Mouse (Mus musculus) left cerebral cortex, adult 2 months (tissue): ENCODE data around the gene Trak1. TPM values are rescaled to one million over a fixed set of nuclear protein-coding genes. Genes with fewer than 3 reads are reported as not detected.
A peak's percentile ranks its signal among the peaks of the same experiment; 100 is the strongest.

Experiments
- DNase-seq, 2 experiments: peaks; one replicate each; pipeline ENCODE4 v3.0.0; 2021 to 2022; ENCODE audit warnings: low spot score in 2 of 2, mixed read lengths in 1 of 2; ENCODE audit errors: extremely low spot score in 1 of 2
- H3K27ac ChIP-seq: fragments of 200-600 bp; 2 replicates; pipeline ENCODE4 v1.8.1; 2022
- H3K4me3 ChIP-seq: fragments of 200-600 bp; 2 replicates; pipeline ENCODE4 v1.8.1; 2022
- CTCF ChIP-seq: fragments of 200-600 bp; IDR thresholded peaks from 2 replicates; pipeline ENCODE4 v1.8.1; 2022; ENCODE audit warnings: antibody characterized with exemption, mild to moderate bottlenecking, moderate library complexity
- intact Hi-C: fragments of 180-260 bp; cut with DNase I; formaldehyde crosslinking; loops from one replicate; pipeline ENCODE4 v1.15.1; 2025
- total RNA-seq, 2 experiments: library from RNA; stranded (reverse); gene quantifications; 2 replicates each; pipeline ENCODE4 v1.2.3; 2021

The Trak1 gene
- total RNA-seq, 2 experiments from 2014 or later = 247 to 298 TPM

DNA sequence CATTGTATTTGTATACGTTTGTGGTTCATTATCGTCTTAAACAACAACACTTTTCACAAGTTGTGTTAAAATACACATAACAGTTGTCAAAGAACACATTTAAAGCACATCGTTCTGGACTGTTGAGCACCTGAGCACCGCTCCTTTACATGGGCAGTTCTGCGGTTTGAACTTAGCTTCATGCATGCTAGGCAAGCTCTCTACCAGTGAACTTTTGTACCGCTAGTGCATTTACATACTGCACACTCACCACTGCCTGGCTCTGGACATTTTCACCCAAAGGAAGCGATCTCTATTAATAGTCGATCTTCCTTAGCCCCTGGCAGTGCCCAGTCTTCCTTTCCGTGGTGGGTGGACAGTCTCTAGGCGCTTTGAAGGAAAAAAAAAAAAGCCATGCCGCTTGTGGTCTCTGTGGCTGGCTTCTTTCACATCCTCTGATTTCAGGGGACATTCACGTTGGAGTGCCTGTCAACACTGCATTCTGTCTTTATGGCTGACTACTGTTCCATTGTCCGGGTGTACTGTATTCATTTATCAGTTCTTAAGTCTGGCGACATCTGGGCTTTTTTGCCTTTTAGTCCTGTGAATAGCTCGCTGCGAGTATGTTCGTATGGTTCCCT lies 84.5 kb downstream of the Trak1 start:
- no peak for DNase-seq
- intact Hi-C loops = no loop called here
- H3K4me3 ChIP-seq = peak overlapping the region; percentile 48
- H3K27ac ChIP-seq = peak overlapping the region; percentile 96
- TF ChIP-seq CTCF = no peak

- DNase-seq = peak; percentile 60 to 77
- Histone ChIP-seq H3K27ac (peak overlapping the region; percentile 96), H3K4me3 (peak overlapping the region; percentile 48)
- TF ChIP-seq CTCF = no peak
- intact Hi-C loops = no loop called here
Measured at GRCm38 (mm10) chr9:121382568-121382967, 85.3 kb downstream of the Trak1 start.

GRCm38 (mm10) chr9:121383180-121383586 lies 85.9 kb downstream of the Trak1 start:
- H3K4me3 ChIP-seq = peak overlapping the region; percentile 48
- DNase-seq = peak; percentile 76 to 88
- intact Hi-C loops = no loop called here
- peak overlapping the region; percentile 96 for H3K27ac ChIP-seq
- TF ChIP-seq CTCF = no peak

DNA sequence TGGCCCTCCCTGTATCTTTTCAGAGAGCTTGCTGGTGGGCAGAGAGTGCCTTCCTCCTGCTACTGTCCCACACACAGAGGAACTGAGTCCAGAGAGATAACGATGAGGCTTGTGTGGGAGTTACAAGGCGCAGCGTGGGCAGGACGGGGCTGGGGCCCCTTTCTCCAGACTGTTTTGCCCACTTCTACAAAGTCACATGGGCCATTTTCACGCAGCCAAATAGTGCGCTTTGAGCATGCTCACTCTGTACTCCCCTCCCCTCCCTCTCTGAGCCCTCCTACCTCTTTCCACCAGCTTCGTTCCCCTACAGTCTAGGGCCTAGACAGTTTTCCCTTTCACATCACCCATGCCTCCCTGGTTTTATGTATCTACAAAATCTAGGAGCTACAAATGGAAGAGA lies 87.3 kb downstream of the Trak1 start:
- Histone ChIP-seq H3K27ac (peak overlapping the region; percentile 96), H3K4me3 (peak overlapping the region; percentile 48)
- no peak for TF ChIP-seq CTCF
- DNase-seq = peak in 1 of 2 experiments; percentile 62
- intact Hi-C loops = loop anchor here (2.0 to 5.0 kb wide), 2 partner anchors 60 to 218 kb away; no protein-coding TSS in a partner anchor

- DNase-seq = peak; percentile 87 to 94
- intact Hi-C loops = loop anchor here (2.0 to 5.0 kb wide), 2 partner anchors 60 to 217 kb away; no protein-coding TSS in a partner anchor
- Histone ChIP-seq H3K27ac (peak overlapping the region; percentile 96), H3K4me3 (peak overlapping the region; percentile 48)
- peak; percentile 98 for TF ChIP-seq CTCF
Measured at GRCm38 (mm10) chr9:121385091-121385748, 87.9 kb downstream of the Trak1 start.

GRCm38 (mm10) chr9:121385749-121386350 lies 88.5 kb downstream of the Trak1 start:
- Histone ChIP-seq H3K27ac (peak overlapping the region; percentile 96), H3K4me3 (peak overlapping the region; percentile 48)
- no peak for DNase-seq
- intact Hi-C loops = loop anchor here (2.0 to 5.0 kb wide), 2 partner anchors 59 to 216 kb away; no protein-coding TSS in a partner anchor
- no peak for TF ChIP-seq CTCF

GRCm38 (mm10) chr9:121387539-121388272 lies 90.4 kb downstream of the Trak1 start:
- no peak overlapping the region for H3K4me3 ChIP-seq
- DNase-seq = peak; percentile 71 to 85
- no peak for TF ChIP-seq CTCF

GRCm38 (mm10) chr9:121388273-121388931 lies 91.1 kb downstream of the Trak1 start:
- TF ChIP-seq CTCF = no peak
- Histone ChIP-seq H3K4me3 (no peak overlapping the region), H3K27ac (peak overlapping the region; percentile 96)
- intact Hi-C loops = loop anchor here (5.0 kb wide), 1 partner anchor 214 kb away; no protein-coding TSS in a partner anchor
- DNase-seq = no peak

More at GRCm38 (mm10) chr9:121387539-121388272, 90.4 kb downstream of the Trak1 start:
- H3K27ac ChIP-seq = peak overlapping the region; percentile 96
- intact Hi-C loops = loop anchor here (5.0 kb wide), 1 partner anchor 215 kb away; no protein-coding TSS in a partner anchor

DNA sequence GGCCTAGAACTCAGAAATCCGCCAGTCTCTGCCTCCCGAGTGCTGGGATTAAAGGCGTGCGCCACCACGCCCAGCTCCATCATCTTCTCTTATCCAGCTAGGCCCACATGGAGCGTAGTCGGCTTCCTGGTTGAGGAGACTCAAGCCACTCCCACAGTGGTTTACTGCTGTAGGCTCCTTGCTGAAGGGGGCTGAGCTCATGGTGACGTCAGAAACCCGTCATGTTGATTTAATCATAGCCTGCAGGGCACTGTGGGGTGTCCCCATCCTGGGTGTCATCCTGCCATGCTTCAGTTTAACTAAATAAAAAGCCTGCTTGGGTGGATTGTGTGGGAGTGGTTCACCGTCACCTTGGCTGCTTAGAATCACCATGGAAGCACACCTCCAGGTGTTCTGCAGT lies 92.0 kb downstream of the Trak1 start:
- peak overlapping the region; percentile 55; the same call in 1 of the 2 replicates for H3K27ac ChIP-seq
- intact Hi-C loops = loop anchor here (5.0 kb wide), 1 partner anchor 213 kb away; no protein-coding TSS in a partner anchor
- DNase-seq = peak in 1 of 2 experiments; percentile 58
- no peak overlapping the region for H3K4me3 ChIP-seq
- TF ChIP-seq CTCF = no peak

GRCm38 (mm10) chr9:121391898-121392297 lies 94.6 kb downstream of the Trak1 start:
- intact Hi-C loops = loop anchor here (2.0 kb wide), 1 partner anchor 53 kb away; no protein-coding TSS in a partner anchor
- peak; percentile 17 for TF ChIP-seq CTCF
- Histone ChIP-seq H3K27ac (peak overlapping the region; percentile 48), H3K4me3 (no peak overlapping the region)
- no peak for DNase-seq

GRCm38 (mm10) chr9:121392427-121392826 lies 95.1 kb downstream of the Trak1 start:
- peak; percentile 76 to 80 for DNase-seq
- H3K27ac ChIP-seq = peak overlapping the region; percentile 48; the same call in 1 of the 2 replicates
- intact Hi-C loops = loop anchor here (2.0 kb wide), 1 partner anchor 52 kb away; no protein-coding TSS in a partner anchor
- no peak overlapping the region for H3K4me3 ChIP-seq
- TF ChIP-seq CTCF = peak; percentile 79
